Mouse (Mus musculus) embryonic facial prominence, embryonic 14.5 days (tissue): Measurements from ENCODE around the gene Rab20. TPM values are rescaled to one million over a fixed set of nuclear protein-coding genes. Genes with fewer than 3 reads are reported as not detected.

Source experiments
- ATAC-seq: fragments of 200-750 bp; cut with Nextera tagmentation; 2 replicates; pipeline ENCODE4 v1.8.0; 2017; ENCODE audit warnings: low read depth, moderate number of reproducible peaks, moderate TSS enrichment
- DNase-seq: peaks from one replicate; pipeline ENCODE4 v3.0.0-alpha.2; 2015; ENCODE audit warnings: low spot score
- H3K27ac ChIP-seq: fragments of 300-500 bp; sonication (generic); replicated peaks from 2 replicates; pipeline ENCODE4 v1.5.1; 2014; ENCODE audit warnings: low read depth, mild to moderate bottlenecking, low read length, moderate library complexity
- H3K27me3 ChIP-seq: fragments of 300-500 bp; sonication (generic); replicated peaks from 2 replicates; pipeline ENCODE4 v1.6.1; 2014; ENCODE audit warnings: low read length; ENCODE audit not compliant: control insufficient read depth, insufficient read depth
- H3K36me3 ChIP-seq: fragments of 300-500 bp; sonication (generic); 2 replicates; pipeline ENCODE4 v1.6.1; 2014; ENCODE audit warnings: low read length, mixed read lengths; ENCODE audit not compliant: control insufficient read depth, insufficient read depth
- H3K4me1 ChIP-seq: fragments of 300-500 bp; sonication (generic); 2 replicates; pipeline ENCODE4 v1.6.1; 2014; ENCODE audit warnings: antibody characterized with exemption, low read length; ENCODE audit not compliant: control insufficient read depth, insufficient read depth
- H3K4me2 ChIP-seq: fragments of 300-500 bp; sonication (generic); 2 replicates; pipeline ENCODE4 v1.6.1; 2014; ENCODE audit warnings: low read depth, mild to moderate bottlenecking, low read length, moderate library complexity, mixed read lengths
- H3K4me3 ChIP-seq: fragments of 300-500 bp; sonication (generic); 2 replicates; pipeline ENCODE4 v1.5.1; 2014; ENCODE audit warnings: low read depth, mild to moderate bottlenecking, low read length
- H3K9ac ChIP-seq: fragments of 300-500 bp; sonication (generic); 2 replicates; pipeline ENCODE4 v1.6.1; 2014; ENCODE audit warnings: low read depth, mild to moderate bottlenecking, low read length, moderate library complexity, mixed read lengths
- H3K9me3 ChIP-seq: fragments of 300-500 bp; sonication (generic); 2 replicates; pipeline ENCODE4 v1.6.1; 2016; ENCODE audit warnings: low read length; ENCODE audit not compliant: control insufficient read depth
- WGBS: fragments of 180-500 bp; shearing (Covaris S2); extraction: QIAGEN DNeasy Blood & Tissue Kit; methylation state at CpG from one replicate; pipeline ENCODE4 v1.1.7; 2014; 5-methylcytosine and 5-hydroxymethylcytosine counted together
- polyA plus RNA-seq: library from polyadenylated mRNA; unstranded; fragments of >200 nt; fragmentation: Nextera tagmentation; extraction: Ambion mirVana; gene quantifications from 2 replicates; pipeline ENCODE4 v1.2.1, GENCODE M21; 2014

Gene Rab20
- polyA plus RNA-seq, 1 experiment from 2014 or later, result 2.1 TPM

DNA sequence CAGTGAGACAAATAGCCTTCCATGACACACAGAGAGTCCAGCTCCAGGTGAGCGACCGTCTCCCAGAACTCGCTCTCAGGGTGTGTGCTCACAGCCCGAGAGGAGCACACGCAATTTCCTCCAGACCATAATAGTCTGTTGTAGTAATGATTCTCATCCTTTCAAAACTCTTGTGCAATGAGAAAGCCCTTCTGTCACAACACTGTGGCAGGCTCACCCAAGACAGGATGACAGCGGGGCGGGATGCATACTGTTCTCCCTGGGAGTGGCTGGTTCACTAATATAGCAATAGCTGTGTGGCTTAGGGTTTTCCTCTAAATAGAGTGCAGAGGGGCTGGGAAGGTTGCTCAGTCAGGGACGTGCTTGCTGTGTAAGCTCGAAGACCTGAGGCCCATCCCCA lies 74.7 kb downstream of the Rab20 start:
- DNase-seq (no peak), ATAC-seq (no peak)
- no peak overlapping the region for H3K27ac ChIP-seq
- H3K4me1 ChIP-seq, result peaks cover 12% of the 10 kb centered on the region
- no peaks in the 10 kb centered on the region for H3K9me3 ChIP-seq
- no peaks in the 10 kb centered on the region for H3K27me3 ChIP-seq
- 83% methylated on average over 9 of the region's 9 CpGs for WGBS
- H3K9ac ChIP-seq, result no peak overlapping the region
- no peak overlapping the region for H3K4me3 ChIP-seq
- no peak overlapping the region for H3K4me2 ChIP-seq
- peaks cover 37% of the 10 kb centered on the region for H3K36me3 ChIP-seq

Other genes starting within 250 kb of the Rab20 start
- gene Col4a2, start 165.9 kb downstream of the Rab20 start, polyA plus RNA-seq, result 92.3 and 95.9 TPM in 2 replicates
- gene Col4a1, start 165.9 kb downstream of the Rab20 start, polyA plus RNA-seq, result 270 and 289 TPM in 2 replicates
- 95.1 and 103 TPM in 2 replicates for gene Naxd, start 18.8 kb upstream of the Rab20 start, polyA plus RNA-seq
- gene Cars2, start 72.1 kb upstream of the Rab20 start, polyA plus RNA-seq, result 22.5 and 23.6 TPM in 2 replicates
- gene Ing1, start 76.9 kb upstream of the Rab20 start, polyA plus RNA-seq, result 35.9 and 36.9 TPM in 2 replicates
- 77.6 and 81.7 TPM in 2 replicates for gene Ankrd10, start 157.0 kb upstream of the Rab20 start, polyA plus RNA-seq
- gene 1700016D06Rik, start 222.4 kb upstream of the Rab20 start, polyA plus RNA-seq, result 0.26 TPM in 1 of 2 replicates, not detected in the other
- gene Arhgef7, start 249.0 kb upstream of the Rab20 start, polyA plus RNA-seq, result 45.7 and 48.1 TPM in 2 replicates